Mouse (Mus musculus) Patski (cell line): ENCODE measurements around the gene Fam129a. TPM values are rescaled to one million over a fixed set of nuclear protein-coding genes. Genes with fewer than 3 reads are reported as not detected.
"Not testable (repeated sequence)": the region's sequence is repeated elsewhere in the genome, so short reads cannot be mapped to it uniquely, and the experiment has no call there.

ENCODE experiments used
- ATAC-seq: fragments of 100-300 bp; one replicate; pipeline ENCODE4 v1.8.0; 2021
- CTCF ChIA-PET: fragments of 350-600 bp; sonication (Branson Sonifier 250); formaldehyde crosslinking; loops from one replicate; lab custom pipeline; 2022; ENCODE audit warnings: inconsistent platforms; lab: Charles Lee
- POLR2A ChIA-PET: fragments of 350-600 bp; sonication (Branson Sonifier 250); formaldehyde crosslinking; loops from one replicate; lab custom pipeline; 2022; ENCODE audit warnings: antibody characterized with exemption, inconsistent platforms; lab: Charles Lee
- DNase-seq: peaks from one replicate; pipeline ENCODE4 v3.0.0-alpha.2; 2011; ENCODE audit warnings: low read depth, low spot score
- H3K27me3 ChIP-seq: fragments of 371-371 bp; one replicate; pipeline ENCODE4 v1.5.1; 2021
- CTCF ChIP-seq: fragments of 100-300 bp; IDR thresholded peaks from one replicate; pipeline ENCODE4 v1.5.1; 2021
- in situ Hi-C: fragments of 300-500 bp; cut with MboI; formaldehyde crosslinking; loops from 3 replicates; pipeline ENCODE4 v1.11.1; 2018; ENCODE audit warnings: low pct_unique_long_range_greater_than_20kb, mixed read lengths
- polyA plus RNA-seq: library from polyadenylated mRNA; unstranded; gene quantifications from one replicate; pipeline ENCODE4 v1.2.3, GENCODE M21; 2021

Gene Fam129a
- polyA plus RNA-seq, 1 experiment from 2014 or later: 0.27 TPM

GRCm38 (mm10) chr1:151598876-151599275 is 27.9 kb downstream of the Fam129a start:
- no peak for ATAC-seq
- no peak for TF ChIP-seq CTCF
- no peak for DNase-seq
- H3K27me3 ChIP-seq: no peaks in the 10 kb centered on the region
- POLR2A ChIA-PET: no interaction called here
- in situ Hi-C loops: no loop called here
- CTCF ChIA-PET: interaction anchor here (1.4 to 1.6 kb wide), 2 partner anchors 10 to 34 kb away, joined by 3 to 5 read pairs; no protein-coding TSS in a partner anchor

DNA sequence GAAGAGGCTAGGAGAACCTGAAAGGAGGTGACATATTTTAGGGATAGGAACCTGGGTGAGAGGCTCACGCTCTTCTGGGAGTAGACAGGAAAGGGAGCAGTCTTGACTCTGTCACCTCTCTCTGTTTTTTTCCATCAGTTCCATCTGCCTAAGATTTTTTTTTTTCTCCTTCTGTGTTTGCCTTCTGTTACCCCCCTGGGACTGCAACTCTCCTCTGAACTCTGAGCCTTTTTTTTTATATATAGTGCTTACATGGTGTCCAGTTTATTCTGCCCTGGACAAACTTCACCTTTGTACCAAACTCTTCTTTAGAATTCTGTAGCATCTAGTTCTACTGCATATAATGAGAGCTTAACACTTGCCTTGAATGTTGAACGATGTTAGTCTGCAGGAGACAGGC is 33.3 kb downstream of the Fam129a start:
- TF ChIP-seq CTCF: no peak
- CTCF ChIA-PET: no interaction called here
- no peaks in the 10 kb centered on the region for H3K27me3 ChIP-seq
- DNase-seq (no peak), ATAC-seq (no peak)
- POLR2A ChIA-PET: interaction anchor here (1.0 kb wide), 1 partner anchor 16 kb away, joined by 3 read pairs; no protein-coding TSS in a partner anchor
- in situ Hi-C loops: no loop called here

DNA sequence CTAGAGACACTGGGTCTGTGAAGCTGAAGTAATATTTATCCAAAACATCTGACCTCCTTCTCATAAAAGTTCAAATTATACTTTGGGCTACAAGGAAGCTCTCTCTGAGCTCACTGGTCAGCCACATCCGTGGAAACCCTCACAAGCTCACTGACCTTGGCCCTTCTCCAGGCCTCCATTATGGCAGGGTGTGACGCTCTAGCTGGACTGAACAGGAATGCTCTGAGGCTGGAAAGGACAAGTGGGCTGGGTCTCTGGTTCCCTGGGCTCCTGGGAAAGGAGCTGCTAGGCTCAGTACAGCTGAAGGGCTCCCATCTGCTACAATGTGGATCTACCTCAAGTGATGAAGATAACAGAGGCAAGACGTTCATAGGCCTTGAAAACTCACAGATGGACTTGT is 37.0 kb downstream of the Fam129a start:
- H3K27me3 ChIP-seq, in situ Hi-C loops, CTCF ChIA-PET, DNase-seq, POLR2A ChIA-PET, ATAC-seq: not testable (repeated sequence)

- H3K27me3 ChIP-seq: no peaks in the 10 kb centered on the region
- POLR2A ChIA-PET: no interaction called here
- no peak for TF ChIP-seq CTCF
- in situ Hi-C loops: no loop called here
- DNase-seq (no peak), ATAC-seq (no peak)
- CTCF ChIA-PET: interaction anchor here (1.3 kb wide), 1 partner anchor 17 kb away, joined by 3 read pairs; no protein-coding TSS in a partner anchor
Observed at GRCm38 (mm10) chr1:151610621-151611020, 39.6 kb downstream of the Fam129a start.

- ATAC-seq: no peak
Observed at GRCm38 (mm10) chr1:151614320-151614935, 43.4 kb downstream of the Fam129a start.

DNA sequence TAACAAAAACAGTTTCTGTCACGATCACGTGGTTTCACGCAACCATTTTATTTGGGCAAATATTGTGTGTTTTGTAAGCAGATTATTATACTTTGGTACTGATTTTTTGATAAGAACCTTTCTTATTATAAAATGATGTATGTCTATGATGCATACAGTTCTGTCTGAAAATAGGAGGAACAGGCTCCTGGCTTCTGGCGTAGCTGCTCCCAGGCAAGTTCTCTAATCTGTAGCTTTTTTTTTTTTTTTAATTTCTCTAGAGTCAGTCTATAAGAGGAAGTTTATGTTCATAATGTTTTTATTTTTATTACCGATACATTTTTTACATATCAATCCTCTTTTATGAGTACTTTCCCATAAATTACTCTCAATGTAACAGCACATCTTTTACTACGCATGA is 44.6 kb downstream of the Fam129a start:
- ChIA-PET POLR2A (interaction anchor here (1.0 kb wide), 1 partner anchor 139 kb away, joined by 3 read pairs; no protein-coding TSS in a partner anchor), CTCF (interaction anchor here (1.0 kb wide), 1 partner anchor 18 kb away, joined by 3 read pairs; no protein-coding TSS in a partner anchor)
- DNase-seq (no peak), ATAC-seq (no peak)
- H3K27me3 ChIP-seq: no peaks in the 10 kb centered on the region
- in situ Hi-C loops: no loop called here
- TF ChIP-seq CTCF: no peak

More at GRCm38 (mm10) chr1:151614320-151614935, 43.4 kb downstream of the Fam129a start:
- ChIA-PET CTCF (interaction anchor here (1.0 kb wide), 1 partner anchor 9 kb away, joined by 3 read pairs; no protein-coding TSS in a partner anchor), POLR2A (no interaction called here)
- no peak for TF ChIP-seq CTCF
- no peaks in the 10 kb centered on the region for H3K27me3 ChIP-seq
- DNase-seq: no peak
- in situ Hi-C loops: no loop called here

DNA sequence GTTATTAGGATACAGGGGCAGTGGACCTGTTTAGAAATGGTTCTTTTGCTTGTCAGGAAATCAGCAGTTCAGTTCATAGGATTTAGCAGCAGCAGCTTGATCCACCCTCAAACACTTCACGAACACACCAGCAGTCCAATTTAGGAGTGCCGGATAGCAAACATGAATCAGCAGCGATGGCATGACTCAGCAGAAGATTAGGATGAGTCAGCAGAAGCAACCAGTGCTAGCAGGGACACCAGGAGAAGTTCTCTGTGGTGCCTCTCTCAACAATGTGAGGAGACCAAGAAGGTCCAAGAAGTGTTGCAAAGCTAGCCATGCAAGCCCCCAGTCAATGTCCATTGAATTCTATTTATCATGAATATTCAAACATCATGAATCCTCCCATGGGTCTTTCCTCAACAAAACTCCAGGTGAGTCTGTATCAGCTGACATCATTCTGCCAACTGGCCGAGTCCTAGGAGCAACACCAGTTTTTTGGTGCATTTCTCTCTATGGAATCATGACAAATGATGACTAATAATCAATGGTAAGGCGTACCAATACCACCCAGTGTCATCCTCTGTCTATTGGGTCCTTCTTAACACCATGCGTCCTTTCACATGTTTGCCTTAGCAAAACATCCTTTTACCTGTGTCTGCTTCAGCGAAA is 45.7 kb downstream of the Fam129a start:
- ChIA-PET POLR2A (interaction anchor here (1.0 kb wide), 1 partner anchor 138 kb away, joined by 3 read pairs; no protein-coding TSS in a partner anchor), CTCF (interaction anchor here (1.0 kb wide), 1 partner anchor 19 kb away, joined by 3 read pairs; no protein-coding TSS in a partner anchor)
- no peak for TF ChIP-seq CTCF
- in situ Hi-C loops: no loop called here
- DNase-seq (no peak), ATAC-seq (no peak)
- H3K27me3 ChIP-seq: no peaks in the 10 kb centered on the region

DNA sequence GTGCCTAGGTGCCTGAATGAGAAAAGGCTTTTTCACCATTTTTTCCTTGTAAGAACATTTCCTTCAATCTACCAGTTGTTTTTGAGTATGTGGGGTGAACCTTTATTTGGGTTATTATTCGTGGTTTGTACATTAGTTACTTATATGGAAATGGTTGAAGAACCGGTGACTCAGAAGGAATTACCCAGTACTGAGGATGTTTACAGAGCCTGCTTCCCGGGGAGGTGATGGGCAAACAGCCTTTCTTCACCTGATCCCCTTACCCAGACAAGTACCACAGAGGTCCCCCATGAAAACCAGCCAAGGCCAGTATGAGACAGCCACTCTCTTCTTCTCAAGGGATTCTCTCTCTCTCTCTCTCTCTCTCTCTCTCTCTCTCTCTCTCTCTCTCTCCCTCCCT is 47.3 kb downstream of the Fam129a start:
- in situ Hi-C loops: no loop called here
- ATAC-seq (no peak), DNase-seq (no peak)
- ChIA-PET POLR2A (no interaction called here), CTCF (interaction anchor here (0.9 to 1.4 kb wide), 3 partner anchors 11 to 73 kb away, joined by 3 read pairs; no protein-coding TSS in a partner anchor)
- no peak for TF ChIP-seq CTCF
- no peaks in the 10 kb centered on the region for H3K27me3 ChIP-seq

DNA sequence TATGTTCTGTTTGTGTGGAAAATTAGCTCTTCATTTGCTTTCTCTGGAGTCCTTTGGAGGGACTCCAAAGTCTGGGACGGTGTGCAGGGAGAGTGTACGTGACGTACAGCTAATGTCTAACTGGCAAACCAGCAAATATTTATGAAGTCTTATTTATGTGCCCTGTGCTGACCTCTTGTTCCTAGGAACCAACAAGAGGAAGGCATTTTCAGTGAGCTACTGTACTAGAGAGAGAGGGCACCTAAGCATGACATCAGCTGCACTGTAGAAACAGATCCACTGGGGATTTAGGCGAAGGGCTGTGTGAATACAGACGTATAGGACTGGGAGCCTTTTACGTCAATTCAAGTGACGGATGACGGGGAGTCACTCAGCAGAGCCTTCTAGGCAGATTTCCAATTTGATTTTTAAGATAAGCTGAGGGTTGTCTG is 48.3 kb downstream of the Fam129a start:
- no peak for ATAC-seq
- POLR2A ChIA-PET: interaction anchor here (0.6 to 1.0 kb wide), 2 partner anchors 28 to 61 kb away, joined by 3 to 4 read pairs; no protein-coding TSS in a partner anchor
- CTCF ChIA-PET: interaction anchor here (1.0 to 1.4 kb wide), 3 partner anchors 10 to 71 kb away, joined by 3 read pairs; no protein-coding TSS in a partner anchor
- in situ Hi-C loops: no loop called here
- DNase-seq: no peak
- H3K27me3 ChIP-seq: no peaks in the 10 kb centered on the region
- no peak for TF ChIP-seq CTCF

- in situ Hi-C loops: no loop called here
- ChIA-PET CTCF (interaction anchor here (1.0 kb wide), 1 partner anchor 128 kb away, joined by 3 read pairs; no protein-coding TSS in a partner anchor), POLR2A (no interaction called here)
- no peaks in the 10 kb centered on the region for H3K27me3 ChIP-seq
- DNase-seq (no peak), ATAC-seq (no peak)
- no peak for TF ChIP-seq CTCF
Observed at GRCm38 (mm10) chr1:151620730-151621129, 49.7 kb downstream of the Fam129a start.
